Mouse (Mus musculus): ENCODE measurements at regions not wholly inside any gene's neighbourhood (a gene's known extent, or its start where the extent isn't known, plus 50 kb on each side); places are given as distances from the start of the nearest gene placed in this dataset.

GRCm38 (mm10) chr12:106528521-106528920, 518.5 kb downstream of the Vrk1 start:
- TF ChIP-seq CTCF (IDR thresholded peaks at IDR 0.05; ENCODE audit: low read depth) (no peak), EP300 (IDR thresholded peaks at IDR 0.05; ENCODE audit: low read depth) (no peak)

Data from liver, postnatal 0 days (tissue).